Mouse (Mus musculus): ENCODE measurements around the gene Rhox8.
"Not testable (repeated sequence)": the region's sequence is repeated elsewhere in the genome, so short reads cannot be mapped to it uniquely, and the experiment has no call there.

Gene Rhox8

DNA sequence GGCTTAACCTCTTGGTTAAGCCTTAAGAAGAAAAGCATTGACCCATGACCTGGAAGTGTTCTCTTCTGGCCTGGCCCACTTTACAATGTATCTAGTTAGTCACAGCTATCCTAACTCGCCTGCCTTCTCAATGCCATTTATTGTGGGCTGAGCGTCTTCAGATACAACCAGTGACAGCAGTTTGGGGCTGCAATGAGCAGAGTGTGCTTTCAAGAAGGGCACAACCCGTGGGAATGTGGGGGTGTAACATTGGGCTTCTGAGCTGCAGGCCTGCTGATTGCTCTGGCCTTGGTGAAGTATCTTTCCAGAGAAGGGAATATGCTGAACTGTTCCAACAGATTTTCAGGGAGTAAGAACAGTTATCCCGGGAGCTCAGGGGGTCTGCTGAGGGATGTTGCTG is at the start of gene Rhox8:
TSS of gene Rhox8 (minus strand) at position 101 of the 400 bp plus-strand sequence.
- no peak for DNase-seq (ENCODE audit: low read depth, low spot score)

GRCm38 (mm10) chrX:37916311-37916710 is 37.6 kb upstream of the Rhox8 start:
- DNase-seq (ENCODE audit: low read depth, low spot score), result no peak

GRCm38 (mm10) chrX:37908581-37908980 is 29.8 kb upstream of the Rhox8 start:
- no peak for DNase-seq (ENCODE audit: low read depth, low spot score)

DNA sequence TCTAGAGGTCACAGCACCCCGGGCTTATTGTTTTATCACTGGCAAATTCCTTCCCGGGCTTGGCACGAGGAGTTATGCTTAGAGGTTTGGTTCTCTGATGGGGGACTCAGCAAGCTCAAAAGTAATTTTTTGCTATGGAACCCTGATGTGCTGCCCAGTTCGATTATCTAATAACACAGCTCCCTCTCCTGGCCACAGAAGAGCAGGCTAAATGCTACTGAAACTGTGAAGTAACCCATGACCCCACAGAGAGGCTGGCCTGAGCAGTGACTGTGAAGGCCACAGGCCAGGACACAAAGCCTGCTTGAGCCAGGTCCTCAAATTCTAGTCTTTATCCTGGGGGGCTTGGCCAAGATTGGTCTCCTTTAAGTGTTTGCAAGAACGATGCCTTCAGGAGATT is 25.0 kb upstream of the Rhox8 start:
- no peak for DNase-seq (ENCODE audit: low read depth, low spot score)

DNA sequence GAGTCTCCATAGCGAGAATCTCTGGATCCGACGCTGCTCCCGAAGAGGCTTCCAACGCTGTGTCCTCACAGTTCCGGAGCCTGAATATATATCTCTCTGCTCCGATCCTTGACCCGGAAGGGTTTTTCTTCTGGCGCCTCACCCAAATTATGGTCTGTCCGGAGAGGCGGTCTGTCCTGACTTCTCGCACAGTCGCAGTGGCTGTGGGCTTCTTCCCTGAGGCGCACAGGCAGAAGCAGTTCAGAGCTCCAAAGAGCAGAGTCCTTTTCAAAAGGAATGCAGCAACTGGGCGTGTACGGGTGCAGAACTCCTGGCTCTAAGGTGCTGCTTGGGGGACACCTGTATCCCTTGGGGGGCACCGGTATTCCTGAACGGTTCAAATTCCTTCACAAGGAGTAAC is 22.9 kb upstream of the Rhox8 start, which contains the start of gene Rhox9:
TSS of gene Rhox9 (minus strand) at position 101 of the 400 bp plus-strand sequence.
- DNase-seq (ENCODE audit: low read depth, low spot score), result not testable (repeated sequence)

DNA sequence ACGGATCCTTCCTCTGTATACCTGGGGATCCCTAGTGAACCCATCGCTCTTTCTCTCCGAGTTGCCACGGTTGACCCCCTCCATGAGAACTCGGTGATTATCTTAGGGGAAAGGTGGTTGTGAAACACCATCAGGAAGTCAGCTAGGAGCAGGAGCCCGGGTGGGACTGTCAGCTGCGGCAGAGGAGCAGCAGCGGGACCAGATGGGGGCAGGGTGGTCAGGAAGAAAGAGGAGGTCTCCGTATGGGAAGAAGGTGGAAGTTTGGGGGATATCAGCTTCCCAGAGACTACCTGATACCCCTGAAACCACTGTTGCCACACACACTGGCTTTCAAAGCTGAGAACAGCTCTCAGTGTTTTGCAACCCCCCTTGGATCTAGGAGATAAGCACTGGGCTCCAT is 18.4 kb upstream of the Rhox8 start, which contains the start of gene Rhox7b:
TSS of gene Rhox7b (minus strand) at position 101 of the 400 bp plus-strand sequence.
- DNase-seq (ENCODE audit: low read depth, low spot score), result not testable (repeated sequence)

- no peak for DNase-seq (ENCODE audit: low read depth, low spot score)
These were observed 7.1 kb downstream of the Rhox8 start for GRCm38 (mm10) chrX:37871641-37872040.

- not testable (repeated sequence) for DNase-seq (ENCODE audit: low read depth, low spot score)
These were observed 47.4 kb downstream of the Rhox8 start, which contains the start of gene Rhox7a for GRCm38 (mm10) chrX:37831386-37831785. Gene Rhox7a, plus strand, starts transcription at chrX:37831686.

GRCm38 (mm10) chrX:37826610-37827009 is 52.1 kb downstream of the Rhox8 start, which contains the start of gene Rhox6:
Gene Rhox6, plus strand, starts transcription at chrX:37826910.
- DNase-seq (ENCODE audit: low read depth, low spot score), result not testable (repeated sequence)
